Mouse (Mus musculus): Measurements from ENCODE around the gene Zfp790. TPM values are rescaled to one million over a fixed set of nuclear protein-coding genes. Genes with fewer than 3 reads are reported as not detected.
"Not testable (repeated sequence)": the region's sequence is repeated elsewhere in the genome, so short reads cannot be mapped to it uniquely, and the experiment has no call there.

Gene Zfp790
- total and polyA plus RNA-seq, 3 experiments: 3.1 to 10.8 (median 10.1) TPM

DNA sequence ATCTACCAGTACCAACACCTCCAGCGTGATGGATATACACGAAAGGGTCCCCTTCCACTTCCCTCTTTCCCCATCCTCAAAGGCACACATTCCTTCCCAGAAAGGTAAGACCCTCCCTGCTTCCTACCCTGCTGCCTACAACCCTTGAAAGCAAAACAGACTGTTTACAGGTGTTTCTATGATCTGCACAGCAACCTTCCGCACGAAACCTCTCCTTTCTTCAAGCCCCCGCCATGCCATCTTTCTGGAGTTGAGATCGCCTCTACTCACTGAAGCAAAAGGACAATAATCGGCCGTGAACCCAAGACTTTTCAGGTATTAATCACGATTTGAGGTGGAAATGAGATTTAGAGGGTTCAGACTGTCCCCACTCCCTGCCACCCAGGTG lies 36.9 kb downstream of the Zfp790 start:
- Histone ChIP-seq H3K9ac (ENCODE audit: low read depth, low read length) (no peak overlapping the region), H3K27ac (no peak overlapping the region), H3K4me1 (ENCODE audit: control insufficient read depth, insufficient read depth, low read length) (peaks cover 1% of the 10 kb centered on the region; the same call in 1 of the 2 replicates), H3K36me3 (ENCODE audit: control insufficient read depth, insufficient read depth, low read length) (no peaks in the 10 kb centered on the region), H3K27me3 (ENCODE audit: control insufficient read depth, insufficient read depth, low read length) (no peaks in the 10 kb centered on the region), H3K4me3 (no peak overlapping the region; the same call in 1 of the 2 replicates), H3K79me2 (replicated peaks; ENCODE audit: control insufficient read depth, insufficient read depth, low read length) (no peaks in the 10 kb centered on the region)
- intact Hi-C loops (cut with DNase I): loop anchor here (2.0 to 5.0 kb wide), 2 partner anchors 34 to 129 kb away; partner anchors contain the start of gene Zfp568
- TF ChIP-seq POLR2A (IDR thresholded peaks at IDR 0.05; ENCODE audit: insufficient read depth, low read depth, low read length) (no peak), CTCF (IDR thresholded peaks at IDR 0.05) (no peak), EP300 (IDR thresholded peaks at IDR 0.05; ENCODE audit: insufficient read depth, low read depth, low read length) (no peak)
- 65% methylated on average over 9 of the region's 9 CpGs for WGBS
- no peak for DNase-seq

DNA sequence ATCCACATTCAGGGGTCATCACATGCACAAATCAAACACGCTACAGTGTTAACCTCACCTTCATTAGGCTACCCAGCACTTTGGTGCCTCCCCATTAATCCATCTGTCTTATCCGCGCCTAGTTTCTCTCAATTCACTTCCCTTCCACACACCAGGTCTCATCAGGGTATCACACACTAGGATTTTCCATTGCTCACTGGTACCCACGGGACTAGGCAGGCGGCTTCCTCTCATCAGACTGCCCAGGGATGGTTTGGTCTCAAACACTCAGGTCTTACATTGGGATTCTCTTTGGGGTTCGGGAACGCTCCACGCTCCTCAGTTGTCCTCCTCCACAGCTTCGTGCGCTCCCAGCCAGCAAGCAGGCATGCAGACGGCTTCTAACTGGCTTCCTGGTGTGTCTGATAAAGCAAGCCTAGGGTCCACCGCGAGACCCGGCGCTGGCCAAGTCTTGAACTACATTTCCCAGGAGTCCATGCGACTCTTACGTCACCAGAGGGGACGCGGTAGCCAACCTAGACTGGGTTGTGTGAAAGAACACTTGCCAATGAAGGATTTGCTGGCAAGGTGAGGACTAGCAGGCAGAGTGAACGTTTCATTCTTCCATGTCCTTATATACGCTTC lies 37.4 kb downstream of the Zfp790 start, which contains the start of gene Zfp940:
TSS of gene Zfp940 (minus strand) at position 451 of the 624 bp plus-strand sequence.
- Histone ChIP-seq H3K27me3 (ENCODE audit: control insufficient read depth, insufficient read depth, low read length) (no peaks in the 10 kb centered on the region), H3K79me2 (replicated peaks; ENCODE audit: control insufficient read depth, insufficient read depth, low read length) (no peaks in the 10 kb centered on the region), H3K9ac (ENCODE audit: low read depth, low read length) (peak within 1 kb of the TSS; percentile 45), H3K27ac (peak within 1 kb of the TSS; percentile 36; the same call in 1 of the 2 replicates), H3K4me3 (peak within 1 kb of the TSS; percentile 68), H3K4me1 (ENCODE audit: control insufficient read depth, insufficient read depth, low read length) (peaks cover 1% of the 10 kb centered on the region; the same call in 1 of the 2 replicates), H3K36me3 (ENCODE audit: control insufficient read depth, insufficient read depth, low read length) (no peaks in the 10 kb centered on the region)
- DNase-seq: peak; percentile 84 to 86
- WGBS: 2% methylated on average over 21 of the region's 21 CpGs
- 0 out of 2 replicates have a peak, but pooled peaks have one; percentile 11 for TF ChIP-seq EP300 (IDR thresholded peaks at IDR 0.05; ENCODE audit: insufficient read depth, low read depth, low read length)
- TF ChIP-seq CTCF (IDR thresholded peaks at IDR 0.05): no peak
- TF ChIP-seq POLR2A (IDR thresholded peaks at IDR 0.05; ENCODE audit: insufficient read depth, low read depth, low read length): 0 out of 2 replicates have a peak, but pooled peaks have one; percentile 23
- intact Hi-C loops (cut with DNase I): loop anchor here (2.0 to 5.0 kb wide), 2 partner anchors 35 to 129 kb away; partner anchors contain the start of gene Zfp568

DNA sequence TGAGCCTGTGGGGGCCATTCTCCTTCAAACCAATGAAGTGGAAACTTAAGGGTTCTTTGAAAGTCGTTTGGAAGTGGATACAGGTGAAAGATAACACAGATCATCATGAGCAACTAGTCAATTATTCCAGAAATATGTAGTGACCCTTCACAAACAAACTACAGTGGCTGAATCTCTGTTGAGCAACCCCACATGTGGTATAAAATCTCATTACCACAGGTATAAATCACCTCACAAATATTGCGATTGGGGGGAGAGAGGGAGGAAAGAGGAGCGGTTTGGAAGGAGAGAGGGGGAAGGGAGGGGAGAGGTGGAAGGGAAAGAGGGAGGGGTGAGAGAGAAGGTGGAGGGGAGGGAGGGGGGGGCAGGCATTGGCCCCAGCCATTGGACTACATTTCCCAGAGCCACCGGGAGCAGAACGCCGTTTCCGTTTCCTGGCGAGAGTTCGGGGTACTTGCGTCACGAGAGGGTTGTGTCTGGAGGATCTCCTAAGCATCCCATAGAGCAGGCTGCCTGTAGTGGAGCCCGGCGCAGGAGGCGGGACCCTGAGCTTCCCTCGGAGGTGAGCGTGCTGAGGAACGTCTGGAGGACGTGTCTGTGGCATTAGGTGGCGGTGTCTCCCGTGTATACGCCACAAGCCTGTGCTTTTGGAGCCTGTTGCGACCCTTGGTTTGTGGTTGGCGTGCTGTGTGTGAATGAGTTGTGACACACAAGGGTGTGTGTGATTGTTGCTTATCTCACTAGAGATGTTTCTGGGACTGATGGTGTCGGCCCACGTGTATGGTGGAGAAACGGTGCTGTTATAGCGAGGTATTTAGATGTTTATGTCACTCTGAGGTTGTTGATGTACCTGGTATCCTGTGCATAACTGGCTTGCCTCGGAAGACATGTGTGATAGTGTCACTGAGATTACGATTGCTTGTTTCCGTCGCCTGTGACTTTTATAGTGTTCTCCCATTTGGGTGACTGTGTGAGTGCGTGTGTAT lies 43.9 kb downstream of the Zfp790 start, which contains the start of gene Zfp420:
TSS of gene Zfp420 (plus strand) at position 448 of the 986 bp plus-strand sequence.
- DNase-seq: peak; percentile 85 to 90
- H3K4me3 ChIP-seq: peak within 1 kb of the TSS; percentile 79
- H3K27me3 ChIP-seq (ENCODE audit: control insufficient read depth, insufficient read depth, low read length): no peaks in the 10 kb centered on the region
- H3K36me3 ChIP-seq (ENCODE audit: control insufficient read depth, insufficient read depth, low read length): no peaks in the 10 kb centered on the region
- no peaks in the 10 kb centered on the region for H3K4me1 ChIP-seq (ENCODE audit: control insufficient read depth, insufficient read depth, low read length)
- WGBS: 4% methylated on average over 32 of the region's 32 CpGs
- H3K79me2 ChIP-seq (replicated peaks; ENCODE audit: control insufficient read depth, insufficient read depth, low read length): no peaks in the 10 kb centered on the region
- peak within 1 kb of the TSS; percentile 10; the same call in 1 of the 2 replicates for H3K27ac ChIP-seq
- intact Hi-C loops (cut with DNase I): loop anchor here (2.0 to 5.0 kb wide), 2 partner anchors 45 to 93 kb away; partner anchors contain the start of gene Zfp84
- H3K9ac ChIP-seq (ENCODE audit: low read depth, low read length): peak within 1 kb of the TSS; percentile 71
- TF ChIP-seq CTCF (IDR thresholded peaks at IDR 0.05) (peak; percentile 33), EP300 (IDR thresholded peaks at IDR 0.05; ENCODE audit: insufficient read depth, low read depth, low read length) (0 out of 2 replicates have a peak, but pooled peaks have one; percentile 34), POLR2A (IDR thresholded peaks at IDR 0.05; ENCODE audit: insufficient read depth, low read depth, low read length) (peak; percentile 74)

DNA sequence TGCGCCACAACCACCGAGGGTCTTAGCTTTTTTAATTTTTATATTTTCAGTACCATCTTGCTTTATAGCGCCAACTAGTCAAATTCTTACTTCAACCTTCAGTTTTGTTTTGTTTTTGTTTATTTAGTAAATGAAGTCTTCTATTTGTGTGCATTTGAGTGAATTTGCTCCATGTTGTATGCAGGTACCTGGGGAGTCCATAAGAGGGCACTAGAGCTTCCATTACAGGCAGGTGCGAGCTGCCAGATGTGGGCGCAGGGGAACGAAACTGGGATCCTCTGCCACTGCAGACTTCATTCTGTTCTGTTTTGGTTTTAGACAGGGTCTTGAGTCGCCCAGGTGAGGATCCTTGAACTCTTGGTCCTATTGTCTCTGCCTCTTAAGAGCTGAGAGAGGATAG lies 45.7 kb downstream of the Zfp790 start:
- no peaks in the 10 kb centered on the region for H3K4me1 ChIP-seq (ENCODE audit: control insufficient read depth, insufficient read depth, low read length)
- H3K27ac ChIP-seq: no peak overlapping the region
- H3K4me3 ChIP-seq: no peak overlapping the region
- H3K36me3 ChIP-seq (ENCODE audit: control insufficient read depth, insufficient read depth, low read length): no peaks in the 10 kb centered on the region
- WGBS: 93% methylated on average over 7 of the region's 7 CpGs
- intact Hi-C loops (cut with DNase I): loop anchor here (2.0 kb wide), 1 partner anchor 43 kb away; no protein-coding TSS in a partner anchor
- H3K27me3 ChIP-seq (ENCODE audit: control insufficient read depth, insufficient read depth, low read length): no peaks in the 10 kb centered on the region
- DNase-seq: no peak
- TF ChIP-seq CTCF (IDR thresholded peaks at IDR 0.05) (0 out of 2 replicates have a peak, but pooled peaks have one; percentile 12), EP300 (IDR thresholded peaks at IDR 0.05; ENCODE audit: insufficient read depth, low read depth, low read length) (no peak)
- no peak overlapping the region for H3K9ac ChIP-seq (ENCODE audit: low read depth, low read length)
- H3K79me2 ChIP-seq (replicated peaks; ENCODE audit: control insufficient read depth, insufficient read depth, low read length): no peaks in the 10 kb centered on the region

DNA sequence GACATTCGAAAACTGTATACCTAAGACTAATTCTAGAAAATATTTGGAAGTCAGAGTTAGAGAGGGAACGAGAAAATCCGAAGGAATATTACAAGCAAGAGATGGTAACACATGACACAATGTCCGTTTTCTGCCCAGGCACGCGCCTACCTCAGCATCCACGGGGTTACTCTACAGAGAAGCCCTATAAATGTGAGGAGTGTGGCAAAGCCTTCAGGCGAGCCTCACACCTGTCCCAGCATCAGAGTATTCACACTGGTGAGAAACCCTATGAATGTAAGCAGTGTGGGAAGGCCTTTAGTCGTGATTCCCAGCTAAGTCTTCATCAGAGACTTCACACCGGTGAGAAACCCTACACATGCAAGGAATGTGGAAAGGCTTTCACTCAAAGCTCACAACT lies 58.3 kb downstream of the Zfp790 start:
- intact Hi-C loops (cut with DNase I): no loop called here
- H3K27ac ChIP-seq: no peak overlapping the region
- H3K36me3 ChIP-seq (ENCODE audit: control insufficient read depth, insufficient read depth, low read length): no peaks in the 10 kb centered on the region; the same call in none of the 2 replicates
- H3K4me1 ChIP-seq (ENCODE audit: control insufficient read depth, insufficient read depth, low read length): no peaks in the 10 kb centered on the region
- no peaks in the 10 kb centered on the region for H3K79me2 ChIP-seq (replicated peaks; ENCODE audit: control insufficient read depth, insufficient read depth, low read length)
- TF ChIP-seq POLR2A (IDR thresholded peaks at IDR 0.05; ENCODE audit: insufficient read depth, low read depth, low read length) (no peak), EP300 (IDR thresholded peaks at IDR 0.05; ENCODE audit: insufficient read depth, low read depth, low read length) (no peak), CTCF (IDR thresholded peaks at IDR 0.05) (no peak)
- no peak for DNase-seq
- H3K27me3 ChIP-seq (ENCODE audit: control insufficient read depth, insufficient read depth, low read length): no peaks in the 10 kb centered on the region
- H3K9ac ChIP-seq (ENCODE audit: low read depth, low read length): no peak overlapping the region
- 93% methylated on average over 10 of the region's 10 CpGs for WGBS
- no peak overlapping the region for H3K4me3 ChIP-seq

DNA sequence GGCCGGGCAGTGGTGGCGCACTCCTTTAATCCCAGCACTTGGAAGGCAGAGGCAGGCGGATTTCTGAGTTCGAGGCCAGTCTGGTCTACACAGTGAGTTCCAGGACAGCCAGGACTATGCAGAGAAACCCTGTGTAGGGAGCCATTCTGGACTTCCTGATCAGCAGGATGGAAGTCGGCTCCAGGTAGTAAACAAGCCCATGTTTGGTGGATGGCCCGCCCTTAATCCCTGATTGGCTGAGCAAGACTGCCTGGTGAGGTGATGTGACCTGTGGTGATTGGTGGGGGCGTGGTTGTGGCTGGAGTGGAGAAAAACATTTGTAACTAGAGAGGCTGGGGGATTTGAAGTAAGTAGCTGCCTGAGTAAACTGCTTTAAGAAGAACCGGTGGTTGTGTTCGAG lies 61.6 kb downstream of the Zfp790 start:
- intact Hi-C loops (cut with DNase I); H3K27ac ChIP-seq; H3K36me3 ChIP-seq (ENCODE audit: control insufficient read depth, insufficient read depth, low read length); H3K79me2 ChIP-seq (replicated peaks; ENCODE audit: control insufficient read depth, insufficient read depth, low read length); H3K4me3 ChIP-seq; DNase-seq; H3K9ac ChIP-seq (ENCODE audit: low read depth, low read length); H3K4me1 ChIP-seq (ENCODE audit: control insufficient read depth, insufficient read depth, low read length); H3K27me3 ChIP-seq (ENCODE audit: control insufficient read depth, insufficient read depth, low read length): not testable (repeated sequence)
- WGBS: 93% methylated on average over 9 of the region's 9 CpGs
